Mouse (Mus musculus): ENCODE data around the gene Btbd9.

Btbd9 gene

GRCm38 (mm10) chr17:30212647-30213046, 363.6 kb downstream of the Btbd9 start:
- DNase-seq (ENCODE audit: low read depth, low spot score) = no peak

GRCm38 (mm10) chr17:30210936-30211335, 365.4 kb downstream of the Btbd9 start:
- no peak for DNase-seq (ENCODE audit: low read depth, low spot score)

GRCm38 (mm10) chr17:30210262-30210661, 366.0 kb downstream of the Btbd9 start:
- DNase-seq (ENCODE audit: low read depth, low spot score) = no peak

- DNase-seq (ENCODE audit: low read depth, low spot score) = no peak
Observed at GRCm38 (mm10) chr17:30205062-30205825, 371.0 kb downstream of the Btbd9 start.

- DNase-seq (ENCODE audit: low read depth, low spot score) = no peak
Observed at GRCm38 (mm10) chr17:30200283-30200682, 376.0 kb downstream of the Btbd9 start.

GRCm38 (mm10) chr17:30199374-30200247, 376.7 kb downstream of the Btbd9 start:
- DNase-seq (ENCODE audit: low read depth, low spot score) = no peak

- DNase-seq (ENCODE audit: low read depth, low spot score) = no peak
Observed at GRCm38 (mm10) chr17:30198422-30198821, 377.9 kb downstream of the Btbd9 start.

- no peak for DNase-seq (ENCODE audit: low read depth, low spot score)
Observed at GRCm38 (mm10) chr17:30197280-30198030, 378.8 kb downstream of the Btbd9 start.

GRCm38 (mm10) chr17:30196401-30197279, 379.6 kb downstream of the Btbd9 start:
- DNase-seq (ENCODE audit: low read depth, low spot score) = peak; percentile 71

- no peak for DNase-seq (ENCODE audit: low read depth, low spot score)
Observed at GRCm38 (mm10) chr17:30195591-30196183, 380.6 kb downstream of the Btbd9 start.

- no peak for DNase-seq (ENCODE audit: low read depth, low spot score)
Observed at GRCm38 (mm10) chr17:30194629-30195445, 381.5 kb downstream of the Btbd9 start.

- no peak for DNase-seq (ENCODE audit: low read depth, low spot score)
Observed at GRCm38 (mm10) chr17:30194091-30194490, 382.2 kb downstream of the Btbd9 start.

- DNase-seq (ENCODE audit: low read depth, low spot score) = no peak
Observed at GRCm38 (mm10) chr17:30193615-30194014, 382.7 kb downstream of the Btbd9 start.

GRCm38 (mm10) chr17:30192416-30193005, 383.8 kb downstream of the Btbd9 start:
- no peak for DNase-seq (ENCODE audit: low read depth, low spot score)

- DNase-seq (ENCODE audit: low read depth, low spot score) = no peak
Observed at GRCm38 (mm10) chr17:30191097-30191640, 385.1 kb downstream of the Btbd9 start.

GRCm38 (mm10) chr17:30188031-30188981, 388.0 kb downstream of the Btbd9 start:
- no peak for DNase-seq (ENCODE audit: low read depth, low spot score)

- no peak for DNase-seq (ENCODE audit: low read depth, low spot score)
Observed at GRCm38 (mm10) chr17:30187581-30187980, 388.7 kb downstream of the Btbd9 start.

- DNase-seq (ENCODE audit: low read depth, low spot score) = no peak
Observed at GRCm38 (mm10) chr17:30187154-30187553, 389.1 kb downstream of the Btbd9 start.
